Mouse (Mus musculus) CH12.LX (cell line): Measurements from ENCODE around the gene Erf. TPM values are rescaled to one million over a fixed set of nuclear protein-coding genes. Genes with fewer than 3 reads are reported as not detected.
"Not testable (repeated sequence)": the region's sequence is repeated elsewhere in the genome, so short reads cannot be mapped to it uniquely, and the experiment has no call there.

Source experiments
- DNase-seq: peaks from one replicate; pipeline ENCODE4 v3.0.0-alpha.2; 2013; ENCODE audit errors: extremely low read depth
- H3K27ac ChIP-seq: 2 replicates; pipeline ENCODE4 v1.5.1; 2012; ENCODE audit warnings: low read depth, mild to moderate bottlenecking, control low read depth, moderate library complexity; ENCODE audit not compliant: insufficient read depth
- H3K27me3 ChIP-seq: replicated peaks from 2 replicates; pipeline ENCODE3; 2012; ENCODE audit warnings: inconsistent platforms
- H3K36me3 ChIP-seq, 2 experiments: replicated peaks in 1 of 2; 2 replicates each; pipeline versions ENCODE3 to v1.6.1; 2012; ENCODE audit warnings: inconsistent platforms in 1 of 2, low read length in 1 of 2, mild to moderate bottlenecking in 1 of 2, mixed read lengths in 1 of 2, moderate library complexity in 1 of 2; ENCODE audit not compliant: control insufficient read depth in 1 of 2, insufficient read depth in 1 of 2
- H3K4me1 ChIP-seq, 2 experiments: 2 replicates each; pipeline ENCODE4 v1.6.1; 2012; ENCODE audit warnings: inconsistent platforms in 1 of 2, moderate library complexity in 1 of 2; ENCODE audit not compliant: insufficient read depth in 2 of 2, control insufficient read depth in 1 of 2
- H3K4me2 ChIP-seq: 2 replicates; pipeline ENCODE4 v1.6.1; 2012; ENCODE audit warnings: low read depth, mild to moderate bottlenecking, control low read depth; ENCODE audit not compliant: poor library complexity, insufficient read depth, severe bottlenecking
- H3K4me3 ChIP-seq, 3 experiments: fragments of 150-350 bp in 1 of 3; sonication (generic) in 1 of 3; replicated peaks in 1 of 3; 2 replicates each; pipeline versions ENCODE3 to v1.5.1; 2011 to 2012; ENCODE audit warnings: low read depth in 2 of 3, low read length in 2 of 3, mild to moderate bottlenecking in 2 of 3, moderate library complexity in 2 of 3, control low read depth in 1 of 3, improper control_type of control experiment in 1 of 3, inconsistent platforms in 1 of 3, mixed read lengths in 1 of 3; ENCODE audit not compliant: poor library complexity in 1 of 3
- H3K79me2 ChIP-seq: replicated peaks from 2 replicates; pipeline ENCODE4 v1.6.1; 2012; ENCODE audit warnings: mild to moderate bottlenecking, moderate library complexity; ENCODE audit not compliant: control insufficient read depth, poor library complexity, insufficient read depth, severe bottlenecking; ENCODE audit errors: extremely low read depth
- H3K9ac ChIP-seq: 2 replicates; pipeline ENCODE4 v1.6.1; 2012; ENCODE audit warnings: low read depth, mild to moderate bottlenecking, control low read depth, moderate library complexity; ENCODE audit not compliant: insufficient read depth
- H3K9me3 ChIP-seq: replicated peaks from 2 replicates; pipeline ENCODE3; 2012; ENCODE audit warnings: low read length, inconsistent platforms, mixed read lengths
- BHLHE40 ChIP-seq: IDR thresholded peaks from 2 replicates; pipeline ENCODE4 v1.6.1; 2011; ENCODE audit warnings: mild to moderate bottlenecking, low read depth, low read length, improper control_type of control experiment
- CHD1 ChIP-seq: IDR thresholded peaks from 2 replicates; pipeline ENCODE4 v1.6.1; 2012; ENCODE audit warnings: low read depth, low read length, improper control_type of control experiment, inconsistent platforms
- CTCF ChIP-seq, 2 experiments: IDR thresholded peaks in 1 of 2; conservative IDR thresholded peaks in 1 of 2; 2 replicates each; pipeline ENCODE4 v1.5.1; 2011 to 2012; ENCODE audit warnings: low read depth in 2 of 2, low read length in 2 of 2, improper control_type of control experiment in 1 of 2, inconsistent platforms in 1 of 2, mild to moderate bottlenecking in 1 of 2, moderate library complexity in 1 of 2
- ELF1 ChIP-seq: IDR thresholded peaks from 2 replicates; pipeline ENCODE4 v1.6.1; 2014; ENCODE audit warnings: low read depth, mild to moderate bottlenecking, inconsistent platforms, low read length, improper control_type of control experiment
- IRF4 ChIP-seq: IDR thresholded peaks from 2 replicates; pipeline ENCODE4 v1.6.1; 2014; ENCODE audit warnings: low read depth, mild to moderate bottlenecking, inconsistent platforms, low read length, improper control_type of control experiment
- JUN ChIP-seq: IDR thresholded peaks from 2 replicates; pipeline ENCODE4 v1.6.1; 2011; ENCODE audit warnings: low read depth, mild to moderate bottlenecking, low read length, improper control_type of control experiment, moderate library complexity; ENCODE audit not compliant: insufficient read depth
- JUND ChIP-seq: conservative IDR thresholded peaks from 2 replicates; pipeline ENCODE4 v1.6.1; 2011; ENCODE audit warnings: low read depth, low read length, improper control_type of control experiment
- MAX ChIP-seq: IDR thresholded peaks from 2 replicates; pipeline ENCODE4 v1.6.1; 2011; ENCODE audit warnings: low read length, improper control_type of control experiment
- MXI1 ChIP-seq: IDR thresholded peaks from 2 replicates; pipeline ENCODE4 v1.6.1; 2011; ENCODE audit warnings: mild to moderate bottlenecking, low read depth, low read length, improper control_type of control experiment
- MYC ChIP-seq: IDR thresholded peaks from 2 replicates; pipeline ENCODE4 v1.6.1; 2011; ENCODE audit warnings: low read depth, mild to moderate bottlenecking, improper control_type of control experiment, low read length
- NELFE ChIP-seq: IDR thresholded peaks from 2 replicates; pipeline ENCODE4 v1.6.1; 2011; ENCODE audit warnings: low read depth, low read length, improper control_type of control experiment
- NRF1 ChIP-seq: IDR thresholded peaks from 2 replicates; pipeline ENCODE4 v1.6.1; 2014; ENCODE audit warnings: low read depth, mild to moderate bottlenecking, inconsistent platforms, low read length, improper control_type of control experiment, moderate library complexity
- PAX5 ChIP-seq: IDR thresholded peaks from 2 replicates; pipeline ENCODE4 v1.6.1; 2012; ENCODE audit warnings: low read length, inconsistent platforms, mixed read lengths
- POLR2AphosphoS2 ChIP-seq: IDR thresholded peaks from 2 replicates; pipeline ENCODE4 v1.6.1; 2011; ENCODE audit warnings: low read depth, low read length, improper control_type of control experiment
- RCOR1 ChIP-seq: conservative IDR thresholded peaks from 2 replicates; pipeline ENCODE4 v1.6.1; 2012; ENCODE audit warnings: low read depth, mild to moderate bottlenecking, inconsistent platforms, low read length, improper control_type of control experiment
- SMC3 ChIP-seq: IDR thresholded peaks from 2 replicates; pipeline ENCODE4 v1.6.1; 2011; ENCODE audit warnings: low read depth, low read length, improper control_type of control experiment
- TCF12 ChIP-seq: IDR thresholded peaks from 2 replicates; pipeline ENCODE4 v1.6.1; 2014; ENCODE audit warnings: low read depth, mild to moderate bottlenecking, inconsistent platforms, low read length, improper control_type of control experiment
- USF1 ChIP-seq: IDR thresholded peaks from 2 replicates; pipeline ENCODE4 v1.6.1; 2014; ENCODE audit warnings: low read depth, mild to moderate bottlenecking, inconsistent platforms, low read length, improper control_type of control experiment
- ZMIZ1 ChIP-seq: IDR thresholded peaks from 2 replicates; pipeline ENCODE4 v1.6.1; 2012; ENCODE audit warnings: low read depth, mild to moderate bottlenecking, inconsistent platforms, low read length, improper control_type of control experiment
- dilution Hi-C: fragments of 300-500 bp; cut with MboI; formaldehyde crosslinking; loops from 2 replicates; pipeline ENCODE4 v1.14.3; 2020; ENCODE audit warnings: low sequenced_read_pairs; ENCODE audit not compliant: extremely low pct_unique_long_range_greater_than_20kb, extremely low pct_ligation_motif_present
- in situ Hi-C: fragments of 300-500 bp; cut with MboI; formaldehyde crosslinking; loops from 3 replicates; pipeline ENCODE4 v1.14.3; 2019; ENCODE audit warnings: low sequenced_read_pairs, low pct_ligation_motif_present, low pct_unique_long_range_greater_than_20kb, mixed read lengths
- polyA plus RNA-seq: library from polyadenylated mRNA; unstranded; fragments of >175 nt; gene quantifications from 2 replicates; pipeline ENCODE4 v1.2.1, GENCODE M21; 2012; ENCODE audit warnings: low read depth; ENCODE audit not compliant: insufficient read length
- total RNA-seq, 2 experiments: library from RNA; depleted of rRNA; stranded (reverse); fragments of 300-350 nt in 1 of 2; fragments of >200 nt in 1 of 2; gene quantifications; 2 replicates each; pipeline ENCODE4 v1.2.3; 2012 to 2014

Erf gene
- total and polyA plus RNA-seq, 3 experiments = 6.1 to 15.4 (median 13.2) TPM

DNA sequence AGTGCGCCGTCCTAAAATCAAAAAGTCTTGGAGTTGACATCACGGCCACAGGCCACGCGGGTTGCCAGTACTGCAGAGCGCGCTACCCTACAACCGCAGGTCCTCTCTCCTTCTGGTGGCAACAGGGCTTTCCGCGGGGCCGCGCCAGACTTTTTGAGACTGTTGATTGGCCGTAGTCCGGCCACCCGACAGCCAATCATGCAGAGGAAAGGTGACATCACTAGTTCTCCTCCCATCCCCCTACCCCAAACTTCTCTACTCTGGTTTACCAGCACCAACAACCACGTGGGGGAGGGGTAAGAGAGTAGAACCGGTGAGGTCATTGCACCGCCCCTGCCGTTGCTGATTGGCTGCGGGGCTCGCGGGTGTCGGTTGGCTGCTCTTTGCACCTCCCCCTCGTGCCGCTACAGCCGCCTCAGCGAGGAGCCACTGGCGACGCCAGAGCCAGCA lies 16.8 kb upstream of the Erf start, which contains the start of gene Cic (continued):
- TF ChIP-seq NELFE = peak; percentile 72
- TF ChIP-seq MXI1 = peak; percentile 86

- Histone ChIP-seq H3K4me3 (no peak overlapping the region), H3K4me2 (peak overlapping the region; percentile 60; the same call in 1 of the 2 replicates), H3K36me3 (peaks cover 5 to 10% of the 10 kb centered on the region in 2 experiments), H3K27ac (no peak overlapping the region), H3K4me1 (peaks cover 17 to 28% of the 10 kb centered on the region in 2 experiments), H3K79me2 (0 out of 2 replicates have a peak, but pooled peaks cover 2% of the 10 kb centered on the region), H3K9ac (peak overlapping the region; percentile 37; the same call in 1 of the 2 replicates), H3K27me3 (no peaks in the 10 kb centered on the region), H3K9me3 (no peaks in the 10 kb centered on the region)
- in situ Hi-C loops = no loop called here
- DNase-seq = no peak
- dilution Hi-C loops = no loop called here
- TF ChIP-seq CTCF (conservative IDR thresholded peaks at IDR 0.05 in 1 of 2, IDR thresholded peaks at IDR 0.05 in 1 of 2; ENCODE audit: low read depth in 2 of 2, low read length in 2 of 2) (no peak), PAX5 (no peak), POLR2AphosphoS2 (no peak), MAX (no peak), RCOR1 (no peak), MYC (no peak), ZMIZ1 (no peak), NRF1 (no peak), ELF1 (no peak), SMC3 (no peak), IRF4 (no peak), TCF12 (no peak), JUN (no peak), MXI1 (no peak), BHLHE40 (no peak), CHD1 (no peak), JUND (no peak), USF1 (no peak), NELFE (no peak)
Observed at GRCm38 (mm10) chr7:25266180-25266962, 15.8 kb upstream of the Erf start.

DNA sequence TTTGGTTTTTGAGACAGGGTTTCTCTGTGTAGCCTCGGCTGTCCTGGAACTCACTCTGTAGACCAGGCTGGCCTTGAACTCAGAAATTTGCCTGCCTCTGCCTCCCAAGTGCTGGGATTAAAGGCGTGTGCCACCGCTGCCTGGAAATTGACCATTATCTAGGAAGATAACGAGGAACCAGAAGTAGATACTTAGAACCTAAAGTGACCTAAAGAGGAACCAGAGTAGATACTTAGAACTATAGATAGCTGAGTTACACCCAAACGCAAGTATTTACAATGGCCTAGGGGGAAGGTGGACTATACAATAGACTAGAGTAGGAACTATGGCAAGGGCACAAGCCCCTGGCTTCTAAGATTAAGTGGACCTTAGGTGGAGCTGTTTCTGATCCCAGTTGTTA lies 15.2 kb upstream of the Erf start:
- not testable (repeated sequence) for DNase-seq

More for the DNA sequence above, 15.2 kb upstream of the Erf start:
- H3K4me3 ChIP-seq, dilution Hi-C loops, H3K36me3 ChIP-seq, H3K27ac ChIP-seq, H3K27me3 ChIP-seq, H3K9me3 ChIP-seq, H3K9ac ChIP-seq, in situ Hi-C loops, H3K4me2 ChIP-seq, H3K79me2 ChIP-seq: not testable (repeated sequence)
- peaks cover 12 to 21% of the 10 kb centered on the region in 2 experiments for H3K4me1 ChIP-seq
